Mouse (Mus musculus) MEL (cell line): ENCODE results near the gene Med7. TPM values are rescaled to one million over a fixed set of nuclear protein-coding genes. Genes with fewer than 3 reads are reported as not detected.

ENCODE experiments used
- DNase-seq: peaks from one replicate; pipeline ENCODE4 v3.0.0; 2011; ENCODE audit warnings: low read depth, low spot score
- H3K27ac ChIP-seq: 2 replicates; pipeline ENCODE4 v1.5.1; 2012; ENCODE audit warnings: low read depth, mild to moderate bottlenecking, control low read depth, low read length, moderate library complexity; ENCODE audit not compliant: control insufficient read depth
- H3K27me3 ChIP-seq, 2 experiments: fragments of 150-350 bp in 1 of 2; sonication (generic) in 1 of 2; 2 replicates each; pipeline ENCODE4 v1.6.1; 2012; ENCODE audit warnings: low read length in 2 of 2, mild to moderate bottlenecking in 2 of 2, improper control_type of control experiment in 1 of 2, moderate library complexity in 1 of 2; ENCODE audit not compliant: insufficient read depth in 2 of 2, control insufficient read depth in 1 of 2
- H3K36me3 ChIP-seq, 2 experiments: 2 replicates each; pipeline ENCODE4 v1.6.1; 2012 to 2014; ENCODE audit warnings: low read length in 2 of 2, improper control_type of control experiment in 1 of 2, inconsistent platforms in 1 of 2, mild to moderate bottlenecking in 1 of 2; ENCODE audit not compliant: insufficient read depth in 2 of 2, control insufficient read depth in 1 of 2
- H3K4me1 ChIP-seq, 2 experiments: fragments of 150-350 bp in 1 of 2; sonication (generic) in 1 of 2; 2 replicates each; pipeline ENCODE4 v1.6.1; 2012; ENCODE audit warnings: low read length in 2 of 2, improper control_type of control experiment in 1 of 2, mild to moderate bottlenecking in 1 of 2; ENCODE audit not compliant: insufficient read depth in 2 of 2, control insufficient read depth in 1 of 2
- H3K4me3 ChIP-seq, 2 experiments: fragments of 150-350 bp in 1 of 2; sonication (generic) in 1 of 2; 2 replicates each; pipeline ENCODE4 v1.5.1; 2012; ENCODE audit warnings: low read depth in 2 of 2, low read length in 2 of 2, mild to moderate bottlenecking in 2 of 2, moderate library complexity in 2 of 2, control low read depth in 1 of 2, improper control_type of control experiment in 1 of 2; ENCODE audit not compliant: control insufficient read depth in 1 of 2, insufficient read depth in 1 of 2
- H3K79me2 ChIP-seq: 2 replicates; pipeline ENCODE4 v1.6.1; 2012; ENCODE audit warnings: mild to moderate bottlenecking, low read length, moderate library complexity; ENCODE audit not compliant: control insufficient read depth, poor library complexity, insufficient read depth
- H3K9ac ChIP-seq: 2 replicates; pipeline ENCODE4 v1.6.1; 2012; ENCODE audit warnings: low read depth, mild to moderate bottlenecking, control low read depth, low read length, moderate library complexity; ENCODE audit not compliant: control insufficient read depth, poor library complexity, severe bottlenecking
- H3K9me3 ChIP-seq: fragments of 150-350 bp; sonication (generic); replicated peaks from 2 replicates; pipeline ENCODE4 v1.6.1; 2012; ENCODE audit warnings: mild to moderate bottlenecking, low read length, improper control_type of control experiment, moderate library complexity; ENCODE audit not compliant: insufficient read depth
- CHD2 ChIP-seq: IDR thresholded peaks from 2 replicates; pipeline ENCODE4 v1.6.1; 2011; ENCODE audit warnings: low read length, improper control_type of control experiment
- CTCF ChIP-seq, 3 experiments: IDR thresholded peaks in 2 of 3; conservative IDR thresholded peaks in 1 of 3; 2 replicates each; pipeline ENCODE4 v1.5.1; 2011 to 2012; ENCODE audit warnings: low read length in 3 of 3, low read depth in 2 of 3, mild to moderate bottlenecking in 2 of 3, improper control_type of control experiment in 1 of 3, inconsistent platforms in 1 of 3, mixed read lengths in 1 of 3, moderate library complexity in 1 of 3; ENCODE audit not compliant: control insufficient read depth in 1 of 3, insufficient read depth in 1 of 3, poor library complexity in 1 of 3, severe bottlenecking in 1 of 3
- ELF1 ChIP-seq: IDR thresholded peaks from 2 replicates; pipeline ENCODE4 v1.6.1; 2014; ENCODE audit warnings: low read depth, mild to moderate bottlenecking, inconsistent platforms, low read length, improper control_type of control experiment, moderate library complexity
- ETS1 ChIP-seq: IDR thresholded peaks from 2 replicates; pipeline ENCODE4 v1.6.1; 2012; ENCODE audit warnings: low read depth, mild to moderate bottlenecking, inconsistent platforms, low read length, improper control_type of control experiment, moderate library complexity
- GABPA ChIP-seq: IDR thresholded peaks from 2 replicates; pipeline ENCODE4 v1.6.1; 2012; ENCODE audit warnings: low read depth, mild to moderate bottlenecking, inconsistent platforms, low read length, improper control_type of control experiment, moderate library complexity
- GATA1 ChIP-seq: IDR thresholded peaks from 2 replicates; pipeline ENCODE4 v1.6.1; 2011; ENCODE audit warnings: low read depth, low read length, improper control_type of control experiment
- HCFC1 ChIP-seq: IDR thresholded peaks from 2 replicates; pipeline ENCODE4 v1.6.1; 2012; ENCODE audit warnings: low read depth, mild to moderate bottlenecking, inconsistent platforms, low read length, improper control_type of control experiment, moderate library complexity
- JUND ChIP-seq: IDR thresholded peaks from 2 replicates; pipeline ENCODE4 v1.6.1; 2011; ENCODE audit warnings: low read depth, mild to moderate bottlenecking, improper control_type of control experiment, low read length
- MAFK ChIP-seq: IDR thresholded peaks from 2 replicates; pipeline ENCODE4 v1.6.1; 2011; ENCODE audit warnings: low read depth, mild to moderate bottlenecking, low read length, improper control_type of control experiment, borderline replicate concordance
- MAX ChIP-seq: IDR thresholded peaks from 2 replicates; pipeline ENCODE4 v1.6.1; 2011; ENCODE audit warnings: low read length, improper control_type of control experiment
- MAZ ChIP-seq: IDR thresholded peaks from 2 replicates; pipeline ENCODE4 v1.6.1; 2012; ENCODE audit warnings: low read depth, mild to moderate bottlenecking, inconsistent platforms, low read length, improper control_type of control experiment
- MXI1 ChIP-seq: IDR thresholded peaks from 2 replicates; pipeline ENCODE4 v1.6.1; 2011; ENCODE audit warnings: mild to moderate bottlenecking, low read depth, low read length, improper control_type of control experiment
- MYC ChIP-seq: IDR thresholded peaks from 2 replicates; pipeline ENCODE4 v1.6.1; 2011; ENCODE audit warnings: low read depth, mild to moderate bottlenecking, low read length, improper control_type of control experiment, moderate library complexity
- NRF1 ChIP-seq: IDR thresholded peaks from 2 replicates; pipeline ENCODE4 v1.6.1; 2014; ENCODE audit warnings: low read depth, mild to moderate bottlenecking, inconsistent platforms, low read length, improper control_type of control experiment, moderate library complexity; ENCODE audit not compliant: poor library complexity, insufficient read depth, severe bottlenecking
- POLR2A ChIP-seq, 2 experiments: IDR thresholded peaks; 2 replicates each; pipeline ENCODE4 v1.6.1; 2011 to 2012; ENCODE audit warnings: low read length in 2 of 2, mild to moderate bottlenecking in 2 of 2, control low read depth in 1 of 2, improper control_type of control experiment in 1 of 2, low read depth in 1 of 2, moderate library complexity in 1 of 2; ENCODE audit not compliant: control insufficient read depth in 1 of 2, insufficient read depth in 1 of 2, poor library complexity in 1 of 2
- POLR2AphosphoS2 ChIP-seq: IDR thresholded peaks from 2 replicates; pipeline ENCODE4 v1.6.1; 2011; ENCODE audit warnings: low read length, improper control_type of control experiment
- POLR2AphosphoS5 ChIP-seq: IDR thresholded peaks from 2 replicates; pipeline ENCODE4 v1.6.1; 2012; ENCODE audit warnings: low read depth, borderline replicate concordance, mild to moderate bottlenecking, inconsistent platforms, low read length, moderate library complexity, mixed read lengths
- RAD21 ChIP-seq: IDR thresholded peaks from 2 replicates; pipeline ENCODE4 v1.6.1; 2011; ENCODE audit warnings: mild to moderate bottlenecking, low read depth, low read length, improper control_type of control experiment
- SIN3A ChIP-seq: IDR thresholded peaks from 2 replicates; pipeline ENCODE4 v1.6.1; 2012; ENCODE audit warnings: low read length, improper control_type of control experiment, inconsistent platforms
- SMC3 ChIP-seq: IDR thresholded peaks from 2 replicates; pipeline ENCODE4 v1.6.1; 2011; ENCODE audit warnings: low read depth, low read length, improper control_type of control experiment
- TAL1 ChIP-seq: IDR thresholded peaks from 2 replicates; pipeline ENCODE4 v1.6.1; 2012; ENCODE audit warnings: mild to moderate bottlenecking, inconsistent platforms, low read length, moderate library complexity, mixed read lengths
- TCF12 ChIP-seq: IDR thresholded peaks from 2 replicates; pipeline ENCODE4 v1.6.1; 2014; ENCODE audit warnings: low read depth, mild to moderate bottlenecking, inconsistent platforms, low read length, improper control_type of control experiment, moderate library complexity
- UBTF ChIP-seq: IDR thresholded peaks from 2 replicates; pipeline ENCODE4 v1.6.1; 2012; ENCODE audit warnings: low read depth, mild to moderate bottlenecking, inconsistent platforms, low read length, improper control_type of control experiment, moderate library complexity, borderline replicate concordance; ENCODE audit not compliant: insufficient read depth
- ZC3H11A ChIP-seq: IDR thresholded peaks from 2 replicates; pipeline ENCODE4 v1.6.1; 2012; ENCODE audit warnings: low read depth, mild to moderate bottlenecking, inconsistent platforms, low read length, improper control_type of control experiment
- ZKSCAN1 ChIP-seq: IDR thresholded peaks from 2 replicates; pipeline ENCODE4 v1.6.1; 2012; ENCODE audit warnings: low read depth, mild to moderate bottlenecking, inconsistent platforms, low read length, improper control_type of control experiment, moderate library complexity
- ZNF384 ChIP-seq: IDR thresholded peaks from 2 replicates; pipeline ENCODE4 v1.6.1; 2012; ENCODE audit warnings: low read depth, mild to moderate bottlenecking, inconsistent platforms, low read length, improper control_type of control experiment
- polyA plus RNA-seq, 2 experiments: library from polyadenylated mRNA; stranded (reverse) in 1 of 2; unstranded in 1 of 2; fragments of >175 nt in 1 of 2; fragments of >200 nt in 1 of 2; gene quantifications; 2 replicates each; pipeline versions ENCODE4 v1.2.1 to v1.2.4; 2012; ENCODE audit warnings: low replicate concordance in 2 of 2, low read depth in 1 of 2; ENCODE audit not compliant: insufficient read length in 2 of 2, insufficient read depth in 1 of 2, missing spikeins in 1 of 2
- total RNA-seq: library from RNA; depleted of rRNA; stranded (reverse); fragments of 300-350 nt; gene quantifications from 2 replicates; pipeline ENCODE4 v1.2.3, GENCODE M21; 2012

Med7 gene
- total and polyA plus RNA-seq, 3 experiments = 56.5 to 57.8 TPM; not detected in 1

GRCm38 (mm10) chr11:46430123-46430522, 6.6 kb upstream of the Med7 start:
- peak; percentile 34 for DNase-seq
- H3K79me2 ChIP-seq = no peaks in the 10 kb centered on the region
- H3K36me3 ChIP-seq = peaks cover 0 to 7% of the 10 kb centered on the region in 2 experiments; a peak in 2 of 4 replicates
- H3K27me3 ChIP-seq = no peaks in the 10 kb centered on the region
- no peak overlapping the region for H3K9ac ChIP-seq
- peak in 1 of 3 experiments; percentile 26; a peak in 1 of 6 replicates for TF ChIP-seq CTCF (IDR thresholded peaks at IDR 0.05 in 2 of 3, conservative IDR thresholded peaks at IDR 0.05 in 1 of 3; ENCODE audit: control insufficient read depth in 1 of 3, insufficient read depth in 1 of 3, low read depth in 2 of 3, low read length in 3 of 3, poor library complexity in 1 of 3, severe bottlenecking in 1 of 3)
- no peak for TF ChIP-seq MAX
- peak; percentile 75 for TF ChIP-seq ZNF384
- H3K4me3 ChIP-seq = no peak overlapping the region
- H3K4me1 ChIP-seq = peaks cover under 1 to 2% of the 10 kb centered on the region in 2 experiments; a peak in 2 of 4 replicates
- H3K9me3 ChIP-seq = no peaks in the 10 kb centered on the region
- no peak overlapping the region for H3K27ac ChIP-seq

DNA sequence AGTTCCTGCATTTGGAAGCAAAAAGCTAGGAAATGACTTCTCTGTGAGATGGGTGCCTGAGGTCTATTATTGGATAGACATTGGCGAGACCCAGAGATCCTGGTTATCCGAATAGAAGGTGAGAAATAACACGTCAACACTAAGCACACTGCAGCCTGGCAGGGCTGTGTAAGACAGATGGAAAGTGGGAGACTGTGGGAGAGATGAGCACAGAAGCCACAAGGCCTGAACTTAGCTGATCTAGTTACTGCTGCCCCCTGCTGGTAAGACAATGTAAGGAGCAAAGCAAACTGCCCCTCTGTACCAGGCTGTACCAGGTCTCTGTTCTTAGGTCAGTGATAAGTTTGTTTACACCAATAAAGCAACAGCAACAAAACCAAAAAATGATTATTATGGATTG, 5.6 kb upstream of the Med7 start:
- peak; percentile 92 for DNase-seq
- no peak overlapping the region for H3K27ac ChIP-seq
- no peaks in the 10 kb centered on the region for H3K79me2 ChIP-seq
- H3K4me3 ChIP-seq = no peak overlapping the region
- H3K9ac ChIP-seq = no peak overlapping the region
- peaks cover 8 to 9% of the 10 kb centered on the region in 2 experiments for H3K4me1 ChIP-seq
- TF ChIP-seq POLR2AphosphoS2 (no peak), ZNF384 (peak; percentile 26; the same call in 1 of the 2 replicates), TAL1 (no peak), RAD21 (peak; percentile 77), SMC3 (peak; percentile 81), CTCF (IDR thresholded peaks at IDR 0.05 in 2 of 3, conservative IDR thresholded peaks at IDR 0.05 in 1 of 3; ENCODE audit: control insufficient read depth in 1 of 3, insufficient read depth in 1 of 3, low read depth in 2 of 3, low read length in 3 of 3, poor library complexity in 1 of 3, severe bottlenecking in 1 of 3) (peak; percentile 86 to 92 (median 86)), ZC3H11A (peak; percentile 61)
- H3K36me3 ChIP-seq = peaks cover 0 to 17% of the 10 kb centered on the region in 2 experiments; a peak in 2 of 4 replicates
- H3K27me3 ChIP-seq = no peaks in the 10 kb centered on the region
- no peaks in the 10 kb centered on the region for H3K9me3 ChIP-seq

DNA sequence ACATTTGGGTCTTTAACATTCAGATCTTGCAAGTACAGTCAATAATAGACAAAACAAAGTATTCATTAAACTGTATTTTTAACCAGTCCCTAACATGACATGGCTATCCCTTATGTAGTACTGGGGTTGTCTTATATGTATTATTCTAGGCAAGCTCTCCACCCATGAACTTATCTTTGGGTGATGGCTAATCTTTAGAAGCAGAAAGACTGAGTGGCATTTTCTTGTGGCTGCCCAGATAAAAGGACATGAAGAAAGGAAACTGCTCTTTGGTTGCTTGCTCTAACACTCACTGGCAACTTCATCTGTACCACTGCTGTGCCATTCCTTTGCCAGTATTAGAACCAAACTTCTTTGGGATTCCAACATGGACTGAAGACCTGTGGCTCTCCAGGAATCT, 1.4 kb upstream of the Med7 start:
- H3K9ac ChIP-seq = no peak overlapping the region
- H3K4me3 ChIP-seq = peak overlapping the region in 1 of 2 experiments; percentile 65; a peak in 1 of 4 replicates
- no peaks in the 10 kb centered on the region for H3K9me3 ChIP-seq
- peak; percentile 54 for DNase-seq
- no peaks in the 10 kb centered on the region for H3K27me3 ChIP-seq
- H3K4me1 ChIP-seq = peaks cover 26 to 28% of the 10 kb centered on the region in 2 experiments
- H3K36me3 ChIP-seq = peaks cover 7 to 36% of the 10 kb centered on the region in 2 experiments
- peaks cover 24% of the 10 kb centered on the region for H3K79me2 ChIP-seq
- H3K27ac ChIP-seq = peak overlapping the region; percentile 51
- no peak for TF ChIP-seq JUND
- TF ChIP-seq GATA1 = peak; percentile 84
- no peak for TF ChIP-seq HCFC1
- no peak for TF ChIP-seq ELF1
- no peak for TF ChIP-seq ZKSCAN1
- TF ChIP-seq POLR2AphosphoS5 = no peak
- no peak for TF ChIP-seq POLR2A (IDR thresholded peaks at IDR 0.05; ENCODE audit: control insufficient read depth in 1 of 2, insufficient read depth in 1 of 2, low read depth in 1 of 2, low read length in 2 of 2, poor library complexity in 1 of 2)
- TF ChIP-seq MXI1 = no peak
- no peak for TF ChIP-seq RAD21
- TF ChIP-seq MAFK = no peak
- no peak for TF ChIP-seq GABPA
- TF ChIP-seq CHD2 = no peak
- no peak for TF ChIP-seq MAZ
- peak; percentile 27; the same call in 1 of the 2 replicates for TF ChIP-seq MYC
- no peak for TF ChIP-seq SIN3A
- TF ChIP-seq TCF12 = peak; percentile 84
- no peak for TF ChIP-seq NRF1
- TF ChIP-seq ETS1 = peak; percentile 70
- TF ChIP-seq ZC3H11A = no peak
- TF ChIP-seq UBTF = no peak
